Mouse (Mus musculus) granulocyte monocyte progenitor cell, adult 5-6 weeks (primary cell): ENCODE results near the gene Olfr474. TPM values are rescaled to one million over a fixed set of nuclear protein-coding genes. Genes with fewer than 3 reads are reported as not detected.
"Not testable (repeated sequence)": the region's sequence is repeated elsewhere in the genome, so short reads cannot be mapped to it uniquely, and the experiment has no call there.

Source experiments
- ATAC-seq: replicated peaks from 2 replicates; pipeline ENCODE4 v1.8.0; 2016; ENCODE audit warnings: mild to moderate bottlenecking, moderate TSS enrichment, inconsistent platforms; ENCODE audit not compliant: poor library complexity, severe bottlenecking
- total RNA-seq, 2 experiments: library from RNA; stranded (forward) in 1 of 2; stranded (reverse) in 1 of 2; fragments of 200-712, 200-1000 nt in 1 of 2; fragments of >200 nt in 1 of 2; fragmentation: Nextera tagmentation in 1 of 2; gene quantifications; 2 replicates each; pipeline ENCODE4 v1.2.3; 2014 to 2017

Gene Olfr474
- not detected in 2 replicates for total RNA-seq (2014; fragmentation: Nextera tagmentation)
- total RNA-seq (2017) = not detected in 2 replicates

DNA sequence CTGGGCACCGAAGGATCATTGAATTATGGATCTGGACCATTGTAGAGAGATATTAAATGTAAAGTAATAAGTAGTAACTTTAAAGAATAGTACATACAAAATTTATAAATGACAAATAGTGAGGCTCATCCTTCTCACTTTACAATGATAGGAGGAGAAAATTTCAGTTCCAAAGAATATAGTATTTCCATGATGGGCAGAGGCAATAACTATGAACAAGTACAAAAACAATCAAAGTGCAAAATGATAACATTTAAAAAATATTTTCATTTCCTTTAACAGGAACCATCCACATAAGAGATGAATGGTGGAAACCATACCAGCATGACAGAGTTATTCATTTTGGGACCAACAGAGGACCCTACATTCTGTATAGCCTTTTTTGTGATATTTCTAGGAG, at the start of gene Olfr474:
Olfr474 (plus strand) TSS at position 301 of the 400 bp plus-strand sequence.
- no peak for ATAC-seq

DNA sequence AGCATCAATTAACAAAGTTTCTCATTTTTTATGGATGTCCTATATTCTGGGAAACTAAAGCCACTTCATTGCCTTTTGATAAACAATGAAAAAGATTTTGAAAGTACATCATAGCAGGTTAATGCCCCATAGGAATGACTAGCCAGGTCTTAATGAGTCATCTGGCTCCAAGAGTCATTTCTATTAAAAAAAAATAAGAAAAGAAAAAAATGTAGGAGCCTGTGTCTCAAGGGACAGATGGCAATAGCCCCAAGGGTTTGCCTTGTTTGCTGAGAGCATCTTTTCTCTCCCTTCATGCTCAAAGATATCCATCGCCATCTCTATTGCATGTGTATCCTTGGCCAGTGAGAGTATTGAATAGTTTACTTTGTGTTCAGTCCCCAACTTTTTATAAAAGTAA, 24.3 kb upstream of the Olfr474 start, which contains the start of gene Olfr473:
Olfr473 (plus strand) TSS at position 301 of the 400 bp plus-strand sequence.
- no peak for ATAC-seq

DNA sequence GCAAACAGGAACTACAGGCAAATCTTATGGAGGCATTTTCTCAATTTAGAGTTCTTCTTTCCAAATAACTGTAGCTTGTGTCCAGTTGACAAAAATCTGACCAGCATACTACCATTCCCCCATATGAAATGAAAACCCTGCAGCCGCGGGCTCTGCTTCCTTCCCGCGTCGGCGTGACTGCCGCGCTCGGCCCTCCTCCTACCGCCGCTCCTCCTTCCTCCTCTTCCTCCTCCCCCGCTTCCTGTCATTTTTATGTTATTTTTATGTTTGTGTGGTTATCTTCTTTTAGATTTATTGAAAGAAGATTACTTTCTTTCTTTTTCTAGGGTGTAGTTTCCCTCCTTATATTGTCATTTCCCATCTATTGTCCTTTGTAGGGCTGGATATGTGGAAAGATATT, 1.9 kb upstream of the Olfr474 start:
- not testable (repeated sequence) for ATAC-seq

DNA sequence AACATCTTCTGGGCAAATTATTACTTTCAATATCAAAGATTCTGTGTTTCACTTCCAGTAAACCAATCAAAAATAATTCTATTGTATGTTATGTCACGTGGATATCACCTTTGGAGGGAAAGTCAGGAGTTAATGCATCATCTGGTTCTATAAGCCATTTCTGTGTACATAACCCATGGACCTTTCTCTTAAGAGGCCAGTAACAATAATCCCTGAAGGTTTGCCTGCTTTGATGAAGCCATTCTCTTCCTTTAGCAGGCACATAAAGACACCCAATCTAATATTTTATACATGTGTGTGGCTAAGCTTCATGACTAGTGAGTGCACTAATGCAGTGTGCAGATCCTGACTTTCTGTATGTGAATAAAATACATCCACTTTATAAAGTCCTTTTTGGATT, 10.1 kb downstream of the Olfr474 start, which contains the start of gene Olfr476:
Olfr476 (plus strand) TSS at position 301 of the 400 bp plus-strand sequence.
- ATAC-seq = no peak

DNA sequence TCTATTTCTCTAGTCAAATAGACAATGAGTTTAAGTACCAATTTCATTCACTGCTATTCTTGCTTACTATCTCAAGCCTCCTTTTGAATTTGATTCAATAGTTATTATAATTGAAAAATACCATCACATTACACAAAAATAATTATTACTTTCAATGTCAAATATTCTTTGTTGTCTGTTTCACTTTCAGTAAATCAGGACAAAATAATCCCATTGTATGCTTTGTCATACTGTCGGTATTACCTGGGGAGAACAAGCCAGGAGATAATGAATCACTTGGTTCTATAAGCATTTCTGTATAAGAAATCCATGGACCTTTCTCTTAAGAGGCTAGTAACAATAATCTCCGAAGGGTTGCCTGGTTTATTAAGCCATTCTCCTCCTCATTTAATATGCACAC, 31.9 kb downstream of the Olfr474 start, which contains the start of gene Olfr477:
Olfr477 (plus strand) TSS at position 301 of the 400 bp plus-strand sequence.
- ATAC-seq = no peak

Other genes starting within 250 kb of the Olfr474 start
- not detected in 2 replicates for gene Cyb5r2, start 196.6 kb upstream of the Olfr474 start, total RNA-seq (2014; fragmentation: Nextera tagmentation)
- gene Cyb5r2, start 196.6 kb upstream of the Olfr474 start, total RNA-seq (2017) = not detected in 2 replicates
- gene Ovch2, start 153.4 kb upstream of the Olfr474 start, total RNA-seq (2014; fragmentation: Nextera tagmentation) = not detected in 2 replicates
- gene Ovch2, start 153.4 kb upstream of the Olfr474 start, total RNA-seq (2017) = not detected in 2 replicates
- gene Olfr467, start 142.4 kb upstream of the Olfr474 start, total RNA-seq (2014; fragmentation: Nextera tagmentation) = not detected in 2 replicates
- gene Olfr467, start 142.4 kb upstream of the Olfr474 start, total RNA-seq (2017) = not detected in 2 replicates
- not detected in 2 replicates for gene Olfr469, start 129.1 kb upstream of the Olfr474 start, total RNA-seq (2014; fragmentation: Nextera tagmentation)
- gene Olfr469, start 129.1 kb upstream of the Olfr474 start, total RNA-seq (2017) = not detected in 2 replicates
- not detected in 2 replicates for gene Olfr470, start 107.2 kb upstream of the Olfr474 start, total RNA-seq (2014; fragmentation: Nextera tagmentation)
- gene Olfr470, start 107.2 kb upstream of the Olfr474 start, total RNA-seq (2017) = not detected in 2 replicates
- not detected in 2 replicates for gene Olfr472, start 56.7 kb upstream of the Olfr474 start, total RNA-seq (2014; fragmentation: Nextera tagmentation)
- gene Olfr472, start 56.7 kb upstream of the Olfr474 start, total RNA-seq (2017) = 0.05 TPM in 1 of 2 replicates, not detected in the other
- not detected in 2 replicates for gene Olfr473, start 24.2 kb upstream of the Olfr474 start, total RNA-seq (2014; fragmentation: Nextera tagmentation)
- not detected in 2 replicates for gene Olfr473, start 24.2 kb upstream of the Olfr474 start, total RNA-seq (2017)
- not detected in 2 replicates for gene Olfr476, start 10.2 kb downstream of the Olfr474 start, total RNA-seq (2014; fragmentation: Nextera tagmentation)
- not detected in 2 replicates for gene Olfr476, start 10.2 kb downstream of the Olfr474 start, total RNA-seq (2017)
- gene Olfr477, start 32.0 kb downstream of the Olfr474 start, total RNA-seq (2014; fragmentation: Nextera tagmentation) = not detected in 2 replicates
- gene Olfr477, start 32.0 kb downstream of the Olfr474 start, total RNA-seq (2017) = not detected in 2 replicates
- not detected in 2 replicates for gene Olfr478, start 79.3 kb downstream of the Olfr474 start, total RNA-seq (2014; fragmentation: Nextera tagmentation)
- gene Olfr478, start 79.3 kb downstream of the Olfr474 start, total RNA-seq (2017) = not detected in 2 replicates
- not detected in 2 replicates for gene Olfr479, start 96.0 kb downstream of the Olfr474 start, total RNA-seq (2014; fragmentation: Nextera tagmentation)
- not detected in 2 replicates for gene Olfr479, start 96.0 kb downstream of the Olfr474 start, total RNA-seq (2017)
- gene Olfr480, start 112.7 kb downstream of the Olfr474 start, total RNA-seq (2014; fragmentation: Nextera tagmentation) = not detected in 2 replicates
- gene Olfr480, start 112.7 kb downstream of the Olfr474 start, total RNA-seq (2017) = not detected in 2 replicates
- gene Olfr481, start 125.2 kb downstream of the Olfr474 start, total RNA-seq (2014; fragmentation: Nextera tagmentation) = not detected in 2 replicates
- not detected in 2 replicates for gene Olfr481, start 125.2 kb downstream of the Olfr474 start, total RNA-seq (2017)
- gene Olfr482, start 142.9 kb downstream of the Olfr474 start, total RNA-seq (2014; fragmentation: Nextera tagmentation) = not detected in 2 replicates
- 0.10 TPM in 1 of 2 replicates, not detected in the other for gene Olfr482, start 142.9 kb downstream of the Olfr474 start, total RNA-seq (2017)
- gene Olfr483, start 146.2 kb downstream of the Olfr474 start, total RNA-seq (2014; fragmentation: Nextera tagmentation) = not detected in 2 replicates
- gene Olfr483, start 146.2 kb downstream of the Olfr474 start, total RNA-seq (2017) = not detected in 2 replicates
- gene Olfr484, start 172.8 kb downstream of the Olfr474 start, total RNA-seq (2014; fragmentation: Nextera tagmentation) = not detected in 2 replicates
- gene Olfr484, start 172.8 kb downstream of the Olfr474 start, total RNA-seq (2017) = not detected in 2 replicates
- gene Olfr485, start 205.2 kb downstream of the Olfr474 start, total RNA-seq (2014; fragmentation: Nextera tagmentation) = not detected in 2 replicates
- gene Olfr485, start 205.2 kb downstream of the Olfr474 start, total RNA-seq (2017) = not detected in 2 replicates
- gene Olfr486, start 218.1 kb downstream of the Olfr474 start, total RNA-seq (2014; fragmentation: Nextera tagmentation) = not detected in 2 replicates
- gene Olfr486, start 218.1 kb downstream of the Olfr474 start, total RNA-seq (2017) = not detected in 2 replicates